Mouse (Mus musculus): ENCODE data around the gene Kpna2. TPM values are rescaled to one million over a fixed set of nuclear protein-coding genes. Genes with fewer than 3 reads are reported as not detected.
A peak's percentile ranks its signal among the peaks of the same experiment; 100 is the strongest.
"Not testable (repeated sequence)": the region's sequence is repeated elsewhere in the genome, so short reads cannot be mapped to it uniquely, and the experiment has no call there.

Gene Kpna2
- total RNA-seq, 2 experiments from 2014 or later = 35.5 to 45.2 TPM

DNA sequence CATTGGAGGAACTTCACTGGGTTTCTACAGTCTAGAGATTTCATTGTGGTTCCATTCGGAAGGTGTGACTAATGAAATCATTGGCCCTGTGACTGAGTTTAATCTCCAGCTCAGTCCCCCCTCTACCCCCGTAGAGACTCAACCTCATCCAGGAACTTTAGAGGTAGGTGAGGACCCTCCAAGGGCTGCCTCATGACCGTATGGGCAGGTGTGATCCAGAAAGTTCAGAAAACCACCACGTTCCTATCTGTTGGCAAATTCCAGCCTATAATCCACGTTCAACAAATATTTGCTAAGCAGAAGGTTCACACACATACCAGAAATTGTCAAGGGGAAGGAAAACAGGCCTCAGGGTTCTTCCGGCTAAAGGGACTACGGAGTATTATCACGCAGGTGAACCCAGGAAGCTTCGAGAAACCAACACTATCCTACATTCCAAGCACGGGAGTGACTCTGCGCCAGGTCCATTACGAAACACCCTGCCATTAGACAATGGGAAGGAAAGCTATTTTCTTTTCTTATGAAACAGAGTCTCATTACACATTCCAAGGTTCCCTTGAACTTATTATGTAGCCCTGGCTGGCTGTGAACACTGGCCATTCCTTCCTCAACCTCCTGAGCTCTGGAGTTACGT lies 22.8 kb upstream of the Kpna2 start:
- DNase-seq (ENCODE audit: extremely low spot score in 1 of 2, low spot score in 2 of 2) = no peak
- intact Hi-C loops (cut with DNase I) = no loop called here

DNA sequence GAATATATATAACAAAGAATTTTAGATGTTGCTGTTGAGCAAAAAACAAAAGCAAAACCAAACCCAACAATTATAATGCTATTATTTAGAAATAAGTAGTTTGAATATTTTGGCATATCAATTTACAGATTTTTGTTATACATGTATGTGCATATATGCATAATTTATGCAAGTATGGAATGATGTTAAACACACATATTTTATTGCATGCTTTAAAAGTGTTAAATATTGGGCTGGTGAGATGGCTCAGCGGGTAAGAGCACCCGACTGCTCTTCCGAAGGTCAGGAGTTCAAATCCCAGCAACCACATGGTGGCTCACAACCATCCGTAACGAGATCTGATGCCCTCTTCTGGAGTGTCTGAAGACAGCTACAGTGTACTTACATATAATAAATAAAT lies 20.4 kb upstream of the Kpna2 start:
- intact Hi-C loops (cut with DNase I); DNase-seq (ENCODE audit: extremely low spot score in 1 of 2, low spot score in 2 of 2): not testable (repeated sequence)

DNA sequence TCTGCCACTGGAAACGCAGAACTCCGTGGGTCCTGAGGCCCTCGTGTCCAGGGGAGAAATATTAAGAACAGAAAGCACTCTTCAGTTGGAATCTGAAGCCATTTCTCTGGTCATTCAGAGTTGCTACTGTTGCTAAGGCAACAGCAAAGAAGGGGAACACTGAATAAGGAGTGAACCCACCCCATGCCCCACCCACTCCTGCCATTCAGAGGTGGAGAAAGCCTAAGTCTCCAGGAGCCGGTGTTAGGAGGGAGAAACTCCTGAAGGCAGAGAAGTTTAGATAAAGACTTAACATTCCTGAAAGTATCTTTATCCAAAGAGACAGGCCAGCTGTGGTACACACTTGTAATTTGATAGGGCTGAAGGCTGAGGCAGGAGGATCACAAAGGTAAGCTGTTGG lies 20.0 kb upstream of the Kpna2 start:
- intact Hi-C loops (cut with DNase I) = no loop called here
- no peak for DNase-seq (ENCODE audit: extremely low spot score in 1 of 2, low spot score in 2 of 2)

DNA sequence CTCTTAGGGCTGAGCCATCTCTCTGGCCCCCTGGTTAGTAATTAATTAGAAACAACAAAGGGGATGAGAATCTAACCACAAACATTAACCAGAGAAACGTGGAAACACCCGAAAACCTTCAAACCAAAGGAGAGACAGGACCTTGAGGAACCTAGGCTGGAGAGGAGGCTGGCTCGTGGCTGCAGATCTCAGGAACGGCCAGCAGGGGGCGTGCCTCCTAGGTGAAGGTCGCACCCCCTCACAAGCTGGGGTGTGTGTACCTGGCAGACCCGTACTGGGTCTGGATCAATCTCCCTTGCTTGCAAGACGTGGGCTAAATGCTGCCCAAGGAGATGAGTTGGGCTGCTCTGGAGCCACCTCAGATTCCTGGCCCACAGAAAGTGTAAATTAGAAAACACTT lies 19.3 kb upstream of the Kpna2 start:
- intact Hi-C loops (cut with DNase I) = no loop called here
- no peak for DNase-seq (ENCODE audit: extremely low spot score in 1 of 2, low spot score in 2 of 2)

DNA sequence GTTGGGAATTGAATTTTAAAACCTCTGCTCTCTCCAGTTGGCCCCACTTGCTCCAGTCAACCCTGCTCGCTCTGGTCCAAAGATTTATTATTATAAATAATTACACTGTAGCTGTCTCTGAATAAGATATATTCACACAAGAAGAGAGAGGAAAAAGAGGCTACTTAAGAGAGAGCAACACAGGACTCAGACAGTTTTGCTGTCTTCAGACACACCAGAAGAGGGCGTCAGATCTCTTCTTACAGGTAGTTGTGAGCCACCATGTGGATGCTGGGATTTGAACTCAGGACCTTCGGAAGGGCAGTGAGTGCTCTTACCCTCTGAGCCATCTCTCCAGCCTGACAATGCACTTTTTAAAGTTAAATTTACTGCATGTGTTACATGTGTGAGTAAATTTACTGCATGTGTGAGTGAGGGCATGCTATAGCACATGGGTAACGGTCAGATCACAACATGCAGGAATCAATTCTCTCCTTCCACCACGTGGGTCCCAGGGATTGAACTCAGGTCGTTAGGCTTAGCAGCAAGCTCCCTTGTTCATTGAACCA lies 18.1 kb upstream of the Kpna2 start:
- intact Hi-C loops (cut with DNase I) = no loop called here
- DNase-seq (ENCODE audit: extremely low spot score in 1 of 2, low spot score in 2 of 2) = no peak

DNA sequence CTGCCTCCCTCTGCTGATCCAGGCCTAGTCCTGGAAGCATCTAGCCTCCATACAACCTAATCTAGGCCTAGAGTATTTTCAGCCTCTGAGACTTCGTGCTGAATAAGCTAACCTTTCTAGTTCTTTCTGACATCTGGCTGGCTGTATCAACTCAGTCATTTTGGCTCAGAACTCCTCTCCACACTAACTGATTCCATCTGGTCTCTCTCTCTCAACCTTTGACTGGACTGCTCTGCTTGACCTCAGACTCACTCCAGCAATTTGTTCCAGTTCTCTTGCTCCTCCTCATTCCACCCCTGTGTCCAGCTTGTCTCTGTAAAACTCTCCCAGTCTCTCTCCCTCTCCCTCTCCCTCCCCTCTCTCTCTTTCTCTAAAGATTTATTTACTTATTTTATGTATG lies 17.6 kb upstream of the Kpna2 start:
- intact Hi-C loops (cut with DNase I) = no loop called here
- no peak for DNase-seq (ENCODE audit: extremely low spot score in 1 of 2, low spot score in 2 of 2)

DNA sequence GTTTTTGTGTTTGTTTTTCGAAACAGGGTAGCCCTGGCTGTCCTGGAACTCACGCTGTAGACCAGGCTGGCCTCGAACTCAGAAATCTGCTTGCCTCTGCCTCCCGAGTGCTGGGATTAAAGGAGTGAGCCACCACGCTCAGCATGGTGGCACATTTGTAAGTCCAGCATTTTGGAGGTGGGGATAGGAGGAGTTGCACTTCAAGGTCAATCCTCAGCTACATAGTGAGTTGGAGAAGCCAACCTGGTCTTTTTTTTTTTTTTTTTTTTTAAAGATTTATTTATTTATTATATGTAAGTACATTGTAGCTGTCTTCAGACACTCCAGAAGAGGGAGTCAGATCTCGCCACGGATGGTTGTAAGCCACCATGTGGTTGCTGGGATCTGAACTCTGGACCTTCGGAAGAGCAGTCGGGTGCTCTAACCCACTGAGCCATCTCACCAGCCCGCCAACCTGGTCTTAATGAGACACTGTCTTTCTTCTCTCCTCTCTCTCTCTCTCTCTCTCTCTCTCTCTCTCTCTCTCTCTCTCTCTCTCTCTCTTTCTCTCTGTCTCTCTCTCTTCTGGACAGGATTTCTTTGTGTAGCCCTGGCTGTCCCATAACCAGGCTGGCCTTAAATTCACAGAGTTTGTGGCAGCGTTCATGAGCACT lies 16.3 kb upstream of the Kpna2 start:
- intact Hi-C loops (cut with DNase I); DNase-seq (ENCODE audit: extremely low spot score in 1 of 2, low spot score in 2 of 2): not testable (repeated sequence)

DNA sequence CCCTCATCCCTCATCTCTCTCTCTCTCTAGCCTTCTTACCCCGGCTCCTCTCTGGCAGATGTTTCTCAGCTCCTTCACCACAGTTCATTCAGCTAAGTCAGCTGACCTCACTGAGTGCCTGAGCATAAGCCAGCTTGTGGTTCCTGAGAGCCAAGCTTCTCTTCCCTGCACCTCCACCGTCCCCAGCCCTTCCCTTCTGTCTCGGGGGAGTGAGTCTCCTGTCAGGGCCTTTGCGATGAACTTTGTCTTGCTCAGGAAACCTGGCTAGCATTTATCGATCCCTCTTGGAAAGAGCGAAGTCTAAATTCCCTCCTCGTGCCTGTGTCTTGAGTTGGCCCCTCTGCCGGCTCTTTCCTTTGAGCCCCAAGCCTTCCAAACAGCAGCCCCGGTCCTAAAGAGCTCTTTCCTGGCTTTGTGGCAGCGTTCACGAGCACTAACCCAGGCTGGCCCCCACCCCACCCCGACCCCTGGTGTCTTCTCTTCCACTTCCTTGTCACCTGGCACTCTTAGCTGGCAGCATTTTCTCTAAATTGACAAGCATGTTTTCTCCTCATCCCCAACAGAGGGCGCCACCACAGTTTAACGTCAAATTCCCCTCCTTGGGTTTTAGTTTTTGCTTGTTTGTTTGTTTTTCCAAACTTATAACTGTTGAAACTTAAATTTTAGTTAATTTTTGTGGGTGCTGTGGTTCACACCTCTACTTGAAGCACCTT lies 15.4 kb upstream of the Kpna2 start:
- no peak for DNase-seq (ENCODE audit: extremely low spot score in 1 of 2, low spot score in 2 of 2)
- intact Hi-C loops (cut with DNase I) = no loop called here

DNA sequence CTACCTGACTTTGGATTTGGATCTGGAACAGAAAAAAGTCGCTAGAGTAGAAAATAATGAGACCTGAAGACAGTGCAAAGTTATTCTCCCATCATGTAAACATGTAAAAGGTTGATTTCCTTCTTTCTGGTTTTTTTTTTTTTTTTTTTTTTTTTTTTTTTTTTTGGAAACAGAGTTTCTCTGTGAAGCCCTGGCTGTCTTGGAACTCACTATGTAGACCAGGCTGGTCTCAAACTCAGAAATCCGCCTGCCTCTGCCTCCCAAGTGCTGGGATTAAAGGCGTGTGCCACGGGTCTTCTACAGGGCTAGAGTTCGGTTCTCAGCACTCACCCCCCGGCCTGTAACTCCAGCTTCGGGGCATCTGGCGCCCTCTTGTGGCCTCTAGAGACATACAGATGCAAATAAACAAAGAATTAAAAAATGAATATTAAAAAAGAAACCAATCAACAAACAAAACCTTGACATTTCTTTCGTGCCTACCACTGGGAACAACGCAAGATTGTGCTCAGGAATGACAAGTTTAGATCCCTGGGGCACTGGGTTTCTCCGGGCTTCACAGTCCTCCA lies 14.8 kb upstream of the Kpna2 start:
- no peak for DNase-seq (ENCODE audit: extremely low spot score in 1 of 2, low spot score in 2 of 2)

DNA sequence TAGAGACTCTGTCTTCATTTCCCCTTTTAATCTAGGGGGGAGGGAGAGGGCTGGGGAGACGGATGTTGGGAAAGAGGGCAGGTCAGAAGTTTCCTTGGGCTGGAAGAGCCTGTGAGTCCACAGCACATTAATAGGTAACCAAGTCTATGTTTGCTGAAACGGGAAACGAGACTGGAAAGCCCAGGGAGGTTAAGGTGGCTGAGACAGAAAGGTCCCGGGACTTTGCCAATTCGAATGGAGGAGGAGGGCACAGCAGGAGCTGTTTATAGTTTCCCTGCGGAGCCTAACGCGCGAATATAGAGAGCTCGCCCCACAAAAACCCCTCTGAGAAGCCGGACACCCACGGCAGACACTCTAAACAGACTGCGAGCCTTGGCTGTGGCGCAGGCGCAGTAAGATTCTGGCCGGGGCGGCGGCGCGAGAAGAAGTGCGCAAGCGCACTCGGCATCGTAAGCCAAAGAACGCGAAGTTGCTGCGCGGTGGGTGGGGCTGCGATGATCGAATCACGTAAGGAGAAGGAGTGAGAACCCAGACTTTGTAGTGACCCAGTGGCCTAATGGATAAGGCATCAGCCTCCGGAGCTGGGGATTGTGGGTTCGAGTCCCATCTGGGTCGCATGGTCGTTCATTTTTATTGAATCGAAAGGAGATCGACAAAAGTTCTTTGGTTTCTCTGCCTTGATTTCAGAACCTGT lies 13.1 kb upstream of the Kpna2 start:
- intact Hi-C loops (cut with DNase I) = no loop called here

More for the DNA sequence above, 14.8 kb upstream of the Kpna2 start:
- intact Hi-C loops (cut with DNase I) = no loop called here

DNA sequence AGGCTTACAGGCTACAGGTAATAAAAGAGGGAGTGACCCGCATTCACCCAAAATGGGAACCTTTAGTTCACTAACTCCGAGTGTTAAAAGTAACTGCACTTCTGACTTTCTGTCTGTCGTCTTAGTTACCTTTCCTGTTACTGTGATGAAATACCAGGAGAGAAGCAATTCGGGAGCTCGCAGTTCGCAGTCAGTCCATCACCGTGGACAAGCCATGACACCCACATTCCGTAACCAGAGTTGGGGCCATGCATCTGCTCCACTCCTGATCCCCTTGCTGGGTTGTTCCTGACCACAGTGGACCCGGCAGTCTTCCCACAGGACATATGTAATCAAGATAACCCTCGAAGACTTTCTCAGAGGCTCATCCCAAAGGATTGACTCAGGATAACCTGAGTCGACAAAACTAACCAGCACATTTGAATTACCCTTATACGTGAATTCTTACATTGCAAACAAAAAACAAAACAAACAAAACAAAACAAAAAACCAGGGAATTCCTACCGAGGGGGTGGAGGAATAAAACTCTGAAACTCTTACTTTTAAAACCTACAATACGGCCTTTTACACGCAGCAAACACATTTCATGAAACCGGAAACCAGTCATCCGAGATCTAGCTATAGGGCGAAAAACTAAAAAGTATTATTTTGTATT lies 12.5 kb upstream of the Kpna2 start:
- DNase-seq (ENCODE audit: extremely low spot score in 1 of 2, low spot score in 2 of 2) = no peak
- intact Hi-C loops (cut with DNase I) = no loop called here

More for the DNA sequence above, 13.1 kb upstream of the Kpna2 start:
- DNase-seq (ENCODE audit: extremely low spot score in 1 of 2, low spot score in 2 of 2) = peak; percentile 96 to 97

DNA sequence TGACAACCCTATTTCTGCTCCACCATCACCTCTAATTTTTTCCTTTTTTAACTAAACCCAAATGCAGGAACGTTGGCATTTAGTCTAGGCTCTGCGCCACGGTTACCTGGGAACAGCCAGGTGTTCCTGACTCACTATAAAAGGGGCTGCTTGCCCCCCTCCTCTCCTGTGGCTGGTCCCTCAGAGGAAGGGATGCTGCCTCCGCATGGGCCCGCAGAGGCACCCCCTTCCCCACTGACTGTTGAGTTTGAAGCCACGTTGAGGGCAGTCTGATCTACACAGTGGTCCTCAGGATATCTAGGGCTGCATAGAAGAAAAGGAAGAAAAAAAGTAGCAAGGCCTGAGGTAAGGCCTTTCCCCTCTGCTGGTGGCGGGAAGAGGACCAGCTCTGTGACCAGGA lies 11.8 kb upstream of the Kpna2 start:
- no peak for DNase-seq (ENCODE audit: extremely low spot score in 1 of 2, low spot score in 2 of 2)
- intact Hi-C loops (cut with DNase I) = no loop called here

DNA sequence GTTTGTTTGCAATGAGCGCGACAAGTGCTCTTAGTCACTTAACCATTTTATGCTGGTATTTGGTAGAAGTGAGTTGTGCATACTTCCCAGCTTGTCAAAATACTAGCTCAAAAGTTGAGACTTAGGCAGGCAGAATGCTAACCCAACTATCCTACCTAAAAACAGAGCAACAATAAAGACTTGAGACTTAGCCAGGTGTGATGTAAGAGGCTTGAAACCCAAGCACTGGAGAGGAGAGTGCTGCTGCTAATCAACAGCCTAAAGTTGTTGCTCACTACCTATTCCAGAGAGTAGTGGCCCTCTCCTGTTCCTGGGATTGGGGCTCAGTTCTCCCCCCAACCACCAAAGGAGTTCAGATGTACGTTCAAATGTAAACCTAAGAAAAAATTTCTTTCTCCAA lies 11.1 kb upstream of the Kpna2 start:
- intact Hi-C loops (cut with DNase I) = no loop called here
- no peak for DNase-seq (ENCODE audit: extremely low spot score in 1 of 2, low spot score in 2 of 2)

DNA sequence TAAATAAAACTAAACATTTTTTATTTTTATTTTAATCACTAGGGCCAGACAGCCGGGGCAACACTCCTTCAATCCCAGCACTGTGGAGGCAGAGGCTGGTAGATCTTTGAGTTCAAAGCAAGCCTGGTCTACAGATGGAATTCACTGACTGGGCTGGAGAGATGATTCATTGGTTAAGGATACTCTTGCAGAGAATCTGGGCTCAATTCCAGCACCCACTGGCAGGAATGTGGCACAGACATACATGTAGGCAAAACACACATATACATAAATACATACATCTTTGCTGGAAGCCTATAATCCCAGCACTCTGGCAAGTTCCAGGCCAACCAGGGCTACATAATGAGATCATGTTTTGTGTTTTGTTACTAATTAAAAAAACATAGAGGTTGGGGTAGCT lies 6.2 kb upstream of the Kpna2 start:
- intact Hi-C loops (cut with DNase I) = no loop called here
- DNase-seq (ENCODE audit: extremely low spot score in 1 of 2, low spot score in 2 of 2) = peak in 1 of 2 experiments; percentile 40

DNA sequence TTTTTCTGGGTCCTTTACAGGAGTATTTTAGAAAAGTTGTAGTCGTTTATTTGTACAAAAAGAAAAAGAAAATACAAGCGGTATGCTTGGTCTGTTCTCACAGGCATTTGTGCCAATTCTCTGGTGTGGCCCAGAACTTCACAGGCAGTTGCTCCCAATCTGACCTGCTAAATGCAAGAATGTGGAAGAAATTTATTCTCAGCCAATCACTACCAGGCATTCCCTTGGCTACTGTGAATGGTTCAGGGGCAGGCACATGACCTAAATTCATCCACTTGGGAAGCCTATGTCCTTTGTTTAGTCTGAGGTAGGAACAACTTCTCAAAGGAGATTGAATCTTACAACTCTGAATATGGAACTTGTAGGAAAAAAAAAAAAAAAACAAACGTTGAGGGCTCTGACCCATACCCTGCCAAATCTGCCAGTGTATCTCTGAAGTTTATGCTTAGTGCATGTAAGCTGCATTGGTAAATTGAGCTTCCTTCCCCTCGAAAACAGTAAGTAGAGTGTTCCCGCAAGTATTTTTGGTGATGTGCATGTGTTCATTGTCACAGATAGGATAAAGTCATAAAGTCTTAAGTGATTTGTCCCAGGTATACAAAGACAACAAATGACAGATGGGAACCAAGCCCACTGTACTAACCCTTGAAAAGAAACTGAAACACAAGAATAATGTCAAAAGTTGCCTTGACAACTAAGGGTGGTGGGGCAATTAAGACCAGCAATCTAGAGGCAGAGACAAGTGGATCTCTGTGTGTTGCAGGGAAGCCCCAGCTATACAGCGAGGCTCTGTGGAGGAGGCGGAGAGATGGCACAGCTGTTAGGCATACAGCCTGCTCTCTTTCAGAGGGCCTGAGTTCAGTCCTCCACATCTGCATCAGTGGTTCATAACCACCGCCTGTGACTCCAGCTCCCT lies 2.7 kb upstream of the Kpna2 start:
- no peak for DNase-seq (ENCODE audit: extremely low spot score in 1 of 2, low spot score in 2 of 2)
- intact Hi-C loops (cut with DNase I) = no loop called here

DNA sequence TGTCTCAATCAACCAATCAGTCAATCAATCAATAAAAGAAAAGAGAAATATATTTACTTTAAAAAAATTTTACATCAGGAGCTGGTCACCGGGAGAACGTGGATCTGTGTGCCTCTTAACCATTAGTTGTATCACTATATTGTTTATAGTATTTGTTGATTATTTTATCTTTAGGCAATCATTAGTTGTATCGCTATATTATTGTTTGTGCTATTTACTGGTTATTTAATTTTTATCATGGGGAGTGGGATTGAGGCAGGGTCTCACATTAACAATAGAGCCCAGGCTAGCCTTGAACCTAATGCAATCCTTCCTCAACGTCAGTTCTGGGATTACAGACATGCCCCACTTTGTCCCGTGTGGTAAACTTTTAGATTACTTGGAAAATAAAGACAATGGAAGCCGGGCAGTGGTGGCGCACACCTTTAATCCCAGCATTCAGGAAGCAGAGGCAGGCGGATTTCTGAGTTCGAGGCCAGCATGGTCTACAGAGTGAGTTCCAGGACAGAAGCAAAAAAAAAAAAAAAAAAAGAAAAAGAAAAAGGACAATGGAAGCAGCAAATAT lies 690 bp upstream of the Kpna2 start:
- intact Hi-C loops (cut with DNase I) = no loop called here
- no peak for DNase-seq (ENCODE audit: extremely low spot score in 1 of 2, low spot score in 2 of 2)

DNA sequence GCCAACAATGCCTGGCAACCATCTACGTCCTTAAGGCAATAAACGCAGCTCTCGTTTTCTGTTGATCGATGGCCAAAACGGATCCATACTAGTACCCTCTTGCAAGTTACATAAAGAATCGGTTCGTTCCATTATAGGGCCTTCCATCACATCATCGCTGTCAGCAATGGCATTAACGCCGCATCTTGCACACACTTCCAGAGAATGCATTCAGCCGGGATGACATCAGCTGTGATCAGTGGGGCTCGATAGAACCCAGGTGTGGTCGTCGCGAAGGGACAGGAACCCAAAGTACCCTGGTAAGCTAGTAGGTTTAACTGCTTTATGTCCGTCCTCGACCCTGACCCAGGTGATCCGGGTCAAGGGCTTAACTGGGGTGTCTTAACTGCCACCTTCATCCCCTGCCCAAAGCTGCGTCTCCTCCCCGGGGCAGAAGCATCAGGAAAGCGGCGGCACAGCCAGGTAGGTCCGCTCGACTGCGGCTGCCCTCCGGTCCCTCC lies 640 bp downstream of the Kpna2 start:
- DNase-seq (ENCODE audit: extremely low spot score in 1 of 2, low spot score in 2 of 2) = no peak
- intact Hi-C loops (cut with DNase I) = no loop called here

All from left cerebral cortex, postnatal 10 days (tissue).